Mouse (Mus musculus) stomach, postnatal 0 days (tissue): ENCODE measurements around the gene Stard7. TPM values are rescaled to one million over a fixed set of nuclear protein-coding genes. Genes with fewer than 3 reads are reported as not detected.

Experiments used
- ATAC-seq: fragments of 200-750 bp; cut with Nextera tagmentation; 2 replicates; pipeline ENCODE4 v1.8.0; 2017; ENCODE audit not compliant: low FRiP score, low TSS enrichment
- DNase-seq: peaks from one replicate; pipeline ENCODE4 v3.0.0-alpha.2; 2016; ENCODE audit warnings: low spot score
- H3K27ac ChIP-seq: fragments of 300-500 bp; sonication (generic); replicated peaks from 2 replicates; pipeline ENCODE4 v1.5.1; 2014; ENCODE audit warnings: mild to moderate bottlenecking, control low read depth
- H3K27me3 ChIP-seq: fragments of 300-500 bp; sonication (generic); 2 replicates; pipeline ENCODE4 v1.6.1; 2014; ENCODE audit warnings: low read length; ENCODE audit not compliant: control insufficient read depth, insufficient read depth
- H3K36me3 ChIP-seq: fragments of 300-500 bp; sonication (generic); 2 replicates; pipeline ENCODE4 v1.6.1; 2014; ENCODE audit warnings: low read length, mixed read lengths; ENCODE audit not compliant: control insufficient read depth, insufficient read depth
- H3K4me1 ChIP-seq: fragments of 300-500 bp; sonication (generic); replicated peaks from 2 replicates; pipeline ENCODE4 v1.6.1; 2014; ENCODE audit warnings: antibody characterized with exemption; ENCODE audit not compliant: control insufficient read depth, insufficient read depth
- H3K4me2 ChIP-seq: fragments of 300-500 bp; sonication (generic); replicated peaks from 2 replicates; pipeline ENCODE4 v1.6.1; 2014; ENCODE audit warnings: low read depth, mild to moderate bottlenecking, control low read depth, moderate library complexity
- H3K4me3 ChIP-seq: fragments of 300-500 bp; sonication (generic); 2 replicates; pipeline ENCODE4 v1.5.1; 2014; ENCODE audit warnings: low read depth, low read length, control low read depth
- H3K9ac ChIP-seq: fragments of 300-500 bp; sonication (generic); 2 replicates; pipeline ENCODE4 v1.6.1; 2014; ENCODE audit warnings: mild to moderate bottlenecking, low read length, control low read depth, mixed read lengths
- H3K9me3 ChIP-seq: fragments of 300-500 bp; sonication (generic); 2 replicates; pipeline ENCODE4 v1.6.1; 2016; ENCODE audit warnings: low read length; ENCODE audit not compliant: control insufficient read depth
- CTCF ChIP-seq: IDR thresholded peaks from 2 replicates; pipeline ENCODE4 v1.5.1; 2016; ENCODE audit warnings: antibody characterized with exemption, low read depth, mild to moderate bottlenecking, moderate library complexity
- EP300 ChIP-seq: optimal IDR thresholded peaks from 2 replicates; pipeline ENCODE3; 2016; ENCODE audit warnings: antibody characterized with exemption
- WGBS: fragments of 180-500 bp; shearing (Covaris S2); extraction: QIAGEN DNeasy Blood & Tissue Kit; methylation state at CpG from one replicate; pipeline ENCODE4 v1.1.7; 2014; 5-methylcytosine and 5-hydroxymethylcytosine counted together
- polyA plus RNA-seq: library from polyadenylated mRNA; unstranded; fragments of >200 nt; fragmentation: Nextera tagmentation; extraction: Ambion mirVana; gene quantifications from 2 replicates; pipeline ENCODE4 v1.2.1, GENCODE M21; 2015

Gene Stard7
- polyA plus RNA-seq, 1 experiment from 2014 or later, result 57.3 TPM

GRCm38 (mm10) chr2:127311193-127311592 lies 41.2 kb downstream of the Stard7 start:
- no peak for TF ChIP-seq EP300
- no peak for TF ChIP-seq CTCF
- Histone ChIP-seq H3K4me1 (no peaks in the 10 kb centered on the region), H3K4me3 (no peak overlapping the region), H3K27me3 (no peaks in the 10 kb centered on the region), H3K9ac (no peak overlapping the region), H3K9me3 (no peaks in the 10 kb centered on the region), H3K36me3 (no peaks in the 10 kb centered on the region), H3K27ac (no peak overlapping the region), H3K4me2 (no peak overlapping the region)
- DNase-seq (no peak), ATAC-seq (no peak)
- WGBS, result 84% methylated on average over 1 of the region's 1 CpGs

- whole genome bisulfite sequencing, result 95% methylated on average over 4 of the region's 4 CpGs
Observed at GRCm38 (mm10) chr2:127312801-127313200, 42.8 kb downstream of the Stard7 start.

GRCm38 (mm10) chr2:127313878-127314277 lies 43.9 kb downstream of the Stard7 start:
- no peaks in the 10 kb centered on the region for H3K9me3 ChIP-seq
- WGBS, result 58% methylated on average over 4 of the region's 4 CpGs
- no peaks in the 10 kb centered on the region for H3K4me1 ChIP-seq
- no peaks in the 10 kb centered on the region for H3K36me3 ChIP-seq
- H3K4me2 ChIP-seq, result no peak overlapping the region
- no peak overlapping the region for H3K4me3 ChIP-seq
- H3K9ac ChIP-seq, result no peak overlapping the region
- H3K27ac ChIP-seq, result no peak overlapping the region
- DNase-seq (no peak), ATAC-seq (0 out of 2 replicates have a peak, but pooled peaks have one; percentile 12)
- TF ChIP-seq EP300 (no peak), CTCF (peak; percentile 42; the same call in 1 of the 2 replicates)
- no peaks in the 10 kb centered on the region for H3K27me3 ChIP-seq

More at GRCm38 (mm10) chr2:127312801-127313200, 42.8 kb downstream of the Stard7 start:
- TF ChIP-seq CTCF (no peak), EP300 (no peak)
- H3K9me3 ChIP-seq, result no peaks in the 10 kb centered on the region
- H3K4me1 ChIP-seq, result no peaks in the 10 kb centered on the region
- no peak overlapping the region for H3K4me3 ChIP-seq
- no peak overlapping the region for H3K27ac ChIP-seq
- no peak overlapping the region for H3K4me2 ChIP-seq
- no peak for DNase-seq
- H3K9ac ChIP-seq, result no peak overlapping the region
- H3K36me3 ChIP-seq, result no peaks in the 10 kb centered on the region
- no peaks in the 10 kb centered on the region for H3K27me3 ChIP-seq
- no peak for ATAC-seq

- Histone ChIP-seq H3K4me2 (no peak overlapping the region), H3K4me3 (no peak overlapping the region), H3K27ac (no peak overlapping the region), H3K36me3 (no peaks in the 10 kb centered on the region), H3K4me1 (no peaks in the 10 kb centered on the region), H3K9me3 (no peaks in the 10 kb centered on the region), H3K27me3 (no peaks in the 10 kb centered on the region), H3K9ac (no peak overlapping the region)
- WGBS, result 77% methylated on average over 6 of the region's 6 CpGs
- ATAC-seq (no peak), DNase-seq (no peak)
- TF ChIP-seq CTCF, result no peak
- no peak for TF ChIP-seq EP300
Observed at GRCm38 (mm10) chr2:127314467-127315154, 44.6 kb downstream of the Stard7 start.

- 100% methylated on average over 1 of the region's 1 CpGs for WGBS
- no peak overlapping the region for H3K4me3 ChIP-seq
- no peaks in the 10 kb centered on the region for H3K27me3 ChIP-seq
- no peak overlapping the region for H3K9ac ChIP-seq
- TF ChIP-seq CTCF (no peak), EP300 (no peak)
- H3K4me2 ChIP-seq, result no peak overlapping the region
- ATAC-seq (no peak), DNase-seq (no peak)
- H3K9me3 ChIP-seq, result no peaks in the 10 kb centered on the region
- no peak overlapping the region for H3K27ac ChIP-seq
- H3K4me1 ChIP-seq, result no peaks in the 10 kb centered on the region
- no peaks in the 10 kb centered on the region for H3K36me3 ChIP-seq
Observed at GRCm38 (mm10) chr2:127315155-127315470, 45.1 kb downstream of the Stard7 start.

- Histone ChIP-seq H3K9me3 (no peaks in the 10 kb centered on the region), H3K9ac (no peak overlapping the region), H3K27ac (no peak overlapping the region), H3K4me2 (no peak overlapping the region), H3K4me1 (no peaks in the 10 kb centered on the region), H3K4me3 (no peak overlapping the region), H3K27me3 (no peaks in the 10 kb centered on the region), H3K36me3 (no peaks in the 10 kb centered on the region)
- ATAC-seq (no peak), DNase-seq (no peak)
- WGBS, result 68% methylated on average over 5 of the region's 5 CpGs
- no peak for TF ChIP-seq CTCF
- no peak for TF ChIP-seq EP300
Observed at GRCm38 (mm10) chr2:127316431-127316830, 46.4 kb downstream of the Stard7 start.
